Mouse (Mus musculus) monocyte, adult 2 months (primary cell): ENCODE data around the gene Caskin1.

Experiments used
- DNase-seq, 2 experiments: peaks; one replicate each; pipeline ENCODE4 v3.0.0; 2022; ENCODE audit warnings: low spot score in 2 of 2, low read depth in 1 of 2

The Caskin1 gene

GRCm38 (mm10) chr17:24530361-24531050, 42.1 kb downstream of the Caskin1 start:
- no peak for DNase-seq

DNA sequence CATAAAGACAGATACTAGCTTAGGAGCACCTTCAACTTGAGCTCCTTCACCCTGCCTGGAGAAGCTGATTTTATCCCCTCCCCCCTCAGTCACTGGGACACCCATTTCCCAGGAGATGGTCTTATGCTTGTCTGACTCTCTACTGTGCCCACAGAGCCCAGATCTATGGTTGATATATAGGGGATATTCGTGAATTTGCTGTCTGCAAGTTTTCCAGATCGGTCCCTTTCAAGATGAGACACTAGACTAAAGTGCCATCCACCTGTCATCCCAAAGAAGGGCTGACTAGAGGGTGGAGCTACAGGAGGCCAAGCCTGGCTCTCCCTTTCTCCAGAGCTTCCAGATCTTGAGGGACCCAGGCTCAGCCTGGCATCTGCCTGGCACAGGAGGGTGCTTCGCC, 42.7 kb downstream of the Caskin1 start:
- DNase-seq = no peak

DNA sequence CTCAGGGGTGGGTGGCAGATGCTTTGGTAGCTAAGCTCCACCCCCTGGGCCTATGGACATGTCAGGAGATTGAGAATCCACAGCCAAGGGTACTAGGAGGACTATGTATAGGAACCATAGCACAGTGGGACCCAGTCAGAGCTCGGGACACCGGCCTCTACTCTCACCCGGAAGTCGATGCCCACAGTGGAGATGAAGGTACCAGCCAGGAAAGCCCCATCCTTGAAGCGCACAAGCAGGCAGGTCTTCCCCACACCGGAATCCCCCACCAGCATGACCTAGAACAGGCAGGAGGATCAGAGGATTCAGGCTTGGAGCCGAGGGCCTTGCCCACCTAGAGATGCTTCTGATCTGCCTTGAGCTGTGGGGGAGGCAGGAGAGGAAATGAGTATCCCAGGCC, 43.6 kb downstream of the Caskin1 start:
- DNase-seq = no peak

DNA sequence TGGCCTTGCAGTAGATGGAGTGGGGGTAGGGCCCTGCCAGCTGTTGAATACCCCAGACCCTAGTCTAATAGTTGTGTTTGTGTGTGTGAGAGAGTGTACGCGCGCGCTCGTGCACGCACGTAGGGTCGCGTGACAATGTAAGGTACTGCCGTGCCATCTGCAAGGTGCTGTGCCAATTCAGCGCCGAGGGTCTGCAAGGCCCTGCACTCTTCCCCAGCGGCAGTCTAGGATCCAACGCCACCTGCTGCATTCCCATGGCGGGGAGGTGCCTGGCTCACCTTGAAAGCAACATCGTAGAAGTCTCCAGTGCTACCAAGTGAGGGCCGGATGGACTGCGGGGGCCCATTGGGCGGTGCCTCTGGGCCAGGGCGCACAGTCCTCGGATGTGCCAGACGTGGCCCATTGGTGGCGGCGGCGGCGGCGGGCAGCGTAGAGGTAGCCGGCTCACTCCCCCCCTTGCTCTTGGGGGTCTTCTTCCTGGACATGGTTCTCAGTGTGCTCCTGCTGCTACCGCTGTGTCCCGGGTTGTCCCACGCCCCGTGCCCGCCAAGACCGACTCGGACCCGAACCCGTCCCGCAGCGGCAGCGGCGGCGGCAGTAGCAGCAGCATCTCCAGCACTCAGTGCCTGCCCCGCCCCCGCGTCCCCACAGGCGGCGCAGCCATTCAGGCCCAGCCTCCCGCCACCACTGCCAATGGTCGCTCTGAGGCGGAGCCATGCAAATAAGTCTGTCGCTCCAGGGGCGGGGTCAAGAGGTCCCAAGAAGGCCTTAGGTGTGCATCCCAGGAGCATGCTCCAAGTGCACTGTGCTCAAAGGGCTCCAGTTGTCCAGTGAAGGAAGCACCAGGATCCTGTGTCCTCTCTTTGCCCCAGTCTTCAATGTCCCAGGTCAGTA, 44.9 kb downstream of the Caskin1 start:
- peak; percentile 30 to 56 for DNase-seq

DNA sequence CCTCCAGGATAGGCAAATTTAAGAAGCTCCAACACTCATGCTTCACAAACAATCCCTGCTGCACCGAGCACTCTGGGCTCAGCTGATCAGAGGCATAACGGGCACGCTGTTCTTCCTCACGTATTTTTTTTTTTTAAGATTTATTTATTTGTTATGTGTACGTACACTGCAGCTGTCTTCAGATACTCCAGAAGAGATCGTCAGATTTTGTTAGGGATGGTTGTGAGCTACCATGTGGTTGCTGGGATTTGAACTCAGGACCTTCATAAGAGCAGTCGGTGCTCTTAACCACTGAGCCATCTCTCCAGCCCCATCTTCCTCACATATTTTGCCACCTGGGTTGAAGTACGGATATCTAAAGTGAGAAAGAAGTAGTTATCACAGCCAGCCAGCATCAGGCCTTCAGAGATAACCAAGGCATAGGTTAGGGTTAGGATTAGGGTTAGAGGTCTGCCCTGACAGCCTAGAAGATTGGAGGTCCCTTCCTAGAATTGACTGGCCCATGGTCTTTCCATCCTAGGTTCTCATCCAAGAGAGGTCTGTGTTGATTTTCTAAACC, 45.8 kb downstream of the Caskin1 start, which contains the start of gene Rab26:
TSS of gene Rab26 (minus strand) at position 51 of the 559 bp plus-strand sequence.
- no peak for DNase-seq

DNA sequence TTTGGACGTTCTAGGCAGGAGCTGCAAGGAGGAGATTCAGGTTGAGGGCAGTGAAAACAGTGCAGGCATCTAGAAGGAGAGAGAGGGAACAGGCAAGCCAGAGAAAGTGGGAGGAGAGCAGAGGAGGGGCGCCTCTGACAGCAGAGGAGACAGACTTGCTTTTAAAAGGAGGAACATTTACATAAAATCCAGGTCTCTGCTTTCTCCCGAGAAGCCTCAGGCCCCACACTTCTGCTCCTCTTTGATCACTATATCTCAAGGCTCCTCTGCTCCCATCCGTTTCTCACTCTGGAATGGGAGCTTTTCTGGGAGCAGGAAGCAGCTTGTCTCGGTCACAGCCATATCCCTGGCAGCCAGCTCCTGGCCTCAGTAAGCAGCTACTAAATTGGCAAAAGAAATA, 46.9 kb downstream of the Caskin1 start:
- no peak for DNase-seq

GRCm38 (mm10) chr17:24537536-24537935, 49.1 kb downstream of the Caskin1 start:
- no peak for DNase-seq

DNA sequence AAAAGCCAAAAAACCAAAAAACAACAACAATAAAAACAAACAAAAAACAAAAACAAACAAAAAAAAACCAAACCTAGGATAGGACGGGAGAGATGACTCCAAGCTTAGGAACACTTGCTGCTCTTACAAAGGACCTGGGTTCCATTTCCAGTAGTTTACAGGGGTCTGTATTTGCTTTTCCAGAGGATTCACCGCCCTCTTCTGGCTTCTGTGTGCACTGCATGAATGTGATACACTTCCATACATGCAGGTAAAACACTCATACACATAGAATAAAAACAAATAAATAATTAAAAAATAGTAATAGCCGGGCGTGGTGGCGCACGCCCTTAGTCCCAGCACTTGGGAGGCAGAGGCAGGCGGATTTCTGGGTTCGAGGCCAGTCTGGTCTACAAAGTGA, 50.5 kb downstream of the Caskin1 start:
- DNase-seq = no peak

DNA sequence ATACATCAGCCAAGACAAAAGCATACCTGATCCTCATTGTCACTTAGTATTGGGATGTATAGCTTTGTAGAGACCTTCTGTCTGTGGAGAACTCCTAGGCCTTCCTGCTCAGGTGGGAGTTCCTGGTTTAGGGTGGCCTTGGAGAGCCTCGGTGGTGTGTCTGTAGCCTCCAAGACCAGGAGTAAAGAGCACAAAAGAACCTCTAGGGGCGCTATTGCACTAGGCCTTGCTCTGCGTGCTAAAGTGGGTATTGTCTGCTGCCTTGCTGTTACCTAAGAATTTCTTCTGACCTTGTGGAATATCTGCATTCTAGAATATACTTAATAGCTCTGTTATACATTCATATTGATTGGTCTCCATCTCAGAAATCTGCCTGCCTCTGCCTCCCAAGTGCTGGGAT, 52.0 kb downstream of the Caskin1 start:
- DNase-seq = peak in 1 of 2 experiments; percentile 22

DNA sequence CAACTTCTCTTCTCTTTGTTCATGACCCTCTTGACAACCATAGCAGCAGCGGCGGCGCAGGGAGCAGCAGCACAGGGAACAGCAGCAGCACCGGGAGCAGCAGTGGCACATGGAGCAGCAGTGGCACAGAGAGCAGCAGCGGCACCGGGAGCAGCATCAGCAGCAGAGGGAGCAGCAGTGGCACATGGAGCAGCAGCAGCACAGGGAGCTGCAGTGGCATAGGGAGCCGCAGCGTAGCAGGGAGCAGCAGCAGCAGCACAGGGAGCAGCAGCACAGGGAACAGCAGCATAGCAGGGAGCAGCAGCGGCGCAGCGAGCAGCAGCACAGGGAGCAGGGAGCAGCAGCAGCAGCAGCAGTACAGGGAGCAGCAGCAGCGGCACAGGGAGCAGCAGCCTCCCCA, 56.2 kb downstream of the Caskin1 start:
- no peak for DNase-seq

GRCm38 (mm10) chr17:24545247-24545646, 56.8 kb downstream of the Caskin1 start:
- no peak for DNase-seq

DNA sequence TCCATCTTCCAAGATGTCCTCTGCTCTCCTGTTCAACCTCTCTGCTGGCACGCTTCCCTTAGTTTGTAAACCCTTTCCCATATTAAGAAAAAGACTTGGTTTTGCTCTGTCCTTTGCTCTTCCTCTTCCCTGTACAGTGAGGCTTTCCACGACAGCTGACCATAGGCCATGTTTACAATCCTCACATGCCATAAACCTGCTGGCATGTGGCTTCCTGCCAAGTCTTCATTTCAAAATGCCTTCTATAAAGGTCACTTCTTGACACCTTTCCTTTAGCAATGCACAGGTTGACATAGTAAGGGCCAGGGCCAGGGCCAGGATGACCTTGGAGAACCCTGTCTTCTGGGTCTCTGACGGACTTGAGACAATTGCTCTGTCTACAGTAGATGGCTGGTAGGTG, 57.8 kb downstream of the Caskin1 start:
- DNase-seq = no peak

DNA sequence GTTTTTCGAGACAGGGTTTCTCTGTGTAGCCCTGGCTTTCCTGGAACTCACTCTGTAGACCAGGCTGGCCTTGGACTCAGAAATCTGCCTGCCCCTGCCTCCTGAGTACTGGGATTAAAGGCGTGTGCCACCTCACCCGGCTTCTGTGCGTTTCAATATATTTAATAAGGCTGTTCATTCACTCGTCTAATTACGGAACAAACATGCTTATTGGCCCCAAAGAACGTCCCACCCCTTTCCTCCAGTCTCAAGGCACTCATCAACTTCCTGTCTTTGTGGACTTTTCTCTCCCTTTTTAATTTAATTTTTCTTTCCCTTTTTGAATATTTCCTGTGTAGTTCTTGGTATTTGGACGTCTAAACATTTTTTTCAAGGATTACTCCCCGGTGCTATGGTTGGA, 60.0 kb downstream of the Caskin1 start:
- no peak for DNase-seq

DNA sequence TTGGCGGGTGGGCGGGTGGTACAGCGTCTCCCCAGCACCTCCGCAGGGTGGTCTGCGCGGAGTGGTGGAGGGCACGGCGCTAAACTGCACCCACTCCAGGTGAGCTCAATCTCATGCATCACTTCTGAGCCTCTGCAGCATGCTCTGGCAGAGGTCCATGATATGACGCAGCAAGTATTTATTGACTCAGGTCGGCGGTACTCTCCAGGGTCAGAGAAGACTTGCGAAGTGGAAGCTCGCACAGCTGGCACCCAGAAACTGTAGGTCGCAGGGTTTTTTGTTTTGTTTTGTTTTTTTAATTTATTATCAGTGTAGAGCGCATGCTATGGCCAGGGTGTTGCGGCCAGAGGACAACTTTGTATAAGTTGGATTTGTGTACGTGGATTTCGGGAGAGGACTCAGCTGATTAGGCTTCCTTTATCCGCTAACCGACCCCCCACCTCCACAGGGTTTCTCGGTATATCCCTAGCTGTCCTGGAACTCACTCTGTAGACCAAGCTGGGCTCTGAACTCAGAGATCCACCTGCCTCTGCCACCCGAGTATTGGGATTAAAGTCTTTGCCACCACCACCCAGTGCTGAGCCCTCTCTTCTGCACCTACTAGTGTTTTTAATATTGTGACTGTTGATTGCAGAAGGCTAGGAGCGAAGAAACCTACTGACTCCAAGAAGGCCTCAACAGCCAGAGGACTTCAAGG, 60.7 kb downstream of the Caskin1 start:
- peak in 1 of 2 experiments; percentile 24 for DNase-seq

DNA sequence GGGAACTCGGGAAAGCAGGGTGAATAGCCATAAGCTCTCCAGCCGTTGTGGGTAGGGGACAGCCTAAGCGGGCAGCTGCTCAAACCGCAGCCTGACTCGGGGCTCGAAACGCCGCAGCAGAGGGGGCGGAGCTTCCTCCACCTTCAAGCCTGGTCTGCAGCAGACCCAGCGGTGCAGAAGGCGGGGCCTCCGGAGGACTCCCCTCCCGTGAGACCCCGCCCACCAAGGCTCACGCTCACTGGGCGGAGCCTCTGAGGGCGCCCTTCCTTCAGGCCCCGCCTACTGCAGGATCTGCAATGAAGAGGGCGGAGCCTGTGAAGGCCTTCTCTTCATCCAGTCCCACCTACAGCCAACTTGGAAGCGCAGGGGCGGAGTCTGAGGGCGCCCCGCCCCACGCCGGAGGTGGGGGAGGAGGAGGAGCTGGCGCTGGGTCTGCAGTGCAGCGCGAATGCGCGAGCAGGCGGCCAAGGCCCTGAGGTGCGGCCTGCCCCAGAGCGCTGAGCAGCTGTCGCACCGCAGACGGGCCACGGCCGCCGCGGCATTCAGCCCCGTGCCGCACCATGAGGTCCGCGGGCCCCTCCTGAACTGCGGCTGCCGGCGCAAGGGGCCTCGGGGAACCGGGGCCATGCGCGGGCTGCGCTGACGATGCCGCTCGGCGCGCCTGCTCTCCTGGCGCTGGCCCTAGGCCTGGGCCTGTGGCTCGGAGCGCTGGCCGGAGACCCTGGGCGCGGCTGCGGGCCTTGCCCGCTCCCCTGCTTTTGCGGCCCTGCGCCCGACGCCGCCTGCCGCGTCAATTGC, 61.4 kb downstream of the Caskin1 start, which contains the start of gene Pkd1:
TSS of gene Pkd1 (plus strand) at position 217 of the 798 bp plus-strand sequence.
- peak; percentile 98 to 99 for DNase-seq

DNA sequence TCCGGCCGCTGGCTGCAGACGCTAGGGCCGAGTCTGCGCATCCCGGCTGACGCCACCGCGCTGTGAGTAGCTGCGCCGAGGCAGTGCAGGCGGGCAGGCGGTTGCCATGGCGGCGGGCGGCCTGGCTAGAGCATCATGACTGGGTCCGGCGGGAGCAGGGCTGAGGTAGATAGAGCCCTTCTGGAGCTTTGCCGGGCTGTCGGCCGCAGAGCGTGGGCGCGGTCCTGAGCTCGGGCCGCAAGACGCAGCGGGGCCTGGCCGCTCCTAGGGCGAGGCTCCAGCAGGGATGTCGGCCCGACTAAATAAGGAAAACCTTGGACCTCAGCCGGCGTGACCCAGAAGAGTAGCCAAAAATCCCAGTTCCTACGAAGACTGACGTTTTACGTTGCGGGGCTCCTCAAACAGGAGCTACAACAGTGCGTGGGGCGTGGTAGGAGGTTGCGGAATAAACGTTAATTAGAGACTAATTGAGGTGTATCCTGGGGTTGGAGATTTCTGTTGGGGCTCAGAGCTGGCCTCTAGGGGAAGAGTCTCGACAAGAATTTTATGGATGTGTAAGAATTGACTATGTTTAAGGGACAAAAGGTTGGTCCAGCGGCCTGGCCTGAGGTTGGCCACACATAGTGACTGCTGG, 62.1 kb downstream of the Caskin1 start:
- peak in 1 of 2 experiments; percentile 55 for DNase-seq

- DNase-seq = no peak
Observed at GRCm38 (mm10) chr17:24551050-24551444, 62.6 kb downstream of the Caskin1 start.

- DNase-seq = no peak
Observed at GRCm38 (mm10) chr17:24557091-24557490, 68.7 kb downstream of the Caskin1 start.
